Mouse (Mus musculus) heart, postnatal 0 days (tissue): ENCODE measurements around the gene Olfr1102.

Experiments used
- CTCF ChIP-seq: IDR thresholded peaks from 2 replicates; pipeline ENCODE4 v1.5.1; 2016; ENCODE audit warnings: antibody characterized with exemption, control low read depth, low read depth
- EP300 ChIP-seq: IDR thresholded peaks from 2 replicates; pipeline ENCODE4 v1.6.1; 2016; ENCODE audit warnings: antibody characterized with exemption, low read depth

- no peak for TF ChIP-seq CTCF
- TF ChIP-seq EP300: no peak
Observed at GRCm38 (mm10) chr2:86991121-86991520, 7.1 kb upstream of the Olfr1102 start, which contains the start of gene Olfr1101.
